Mouse (Mus musculus): Measurements from ENCODE around the gene Ap1ar.

DNA sequence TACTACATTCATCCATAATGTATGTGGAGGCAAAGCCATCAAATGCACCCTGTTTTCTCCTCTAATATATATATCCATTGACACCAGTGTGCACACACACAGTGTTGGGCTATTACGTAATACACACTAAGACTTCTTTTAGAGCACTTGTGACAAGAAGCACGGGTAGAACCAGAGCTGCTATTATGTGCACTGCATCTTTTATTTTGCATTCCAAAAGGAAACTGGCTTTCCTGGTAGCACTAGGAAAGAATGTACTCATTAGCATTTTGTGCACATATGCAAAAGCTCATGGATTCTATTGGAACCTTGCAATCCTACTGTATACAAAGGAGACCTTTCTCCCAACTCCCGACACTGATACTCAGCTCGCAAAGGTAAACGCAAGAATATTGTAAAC is 31.6 kb upstream of the Ap1ar start:
- TF ChIP-seq CTCF (IDR thresholded peaks at IDR 0.05; ENCODE audit: low read depth) (no peak), EP300 (optimal IDR thresholded peaks at IDR 0.05) (no peak)
